ENCODE assay signal across 29 mouse cellular contexts in the genomic region with DNA sequence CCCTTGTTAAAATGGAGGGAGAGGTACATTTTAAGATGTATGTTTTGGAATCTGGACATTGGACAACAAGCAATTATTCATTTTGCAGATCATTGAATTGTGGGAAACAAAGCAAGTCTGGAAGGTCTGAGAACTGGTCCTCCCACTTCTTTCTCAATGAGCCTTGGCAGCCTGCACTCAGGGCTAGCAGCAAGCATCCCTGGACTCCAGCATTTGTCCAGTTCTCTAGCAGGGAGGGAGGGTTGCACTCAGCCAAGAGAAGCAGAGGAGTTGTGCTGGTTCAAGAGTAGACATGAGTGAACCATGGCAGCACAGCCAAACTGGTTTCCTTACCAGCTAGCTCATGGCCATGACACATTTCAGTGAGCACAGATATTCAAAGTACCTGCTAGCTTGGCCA.
A peak's percentile ranks its signal among the peaks of the same experiment; 100 is the strongest.
DNase-seq lines count a peak whose midpoint lies in the region; ATAC-seq lines count a peak whose summit lies in the region.
"Had no signal": no experiment of that assay in that cellular context is flagged by ENCODE, and none has a peak within 500 bp of the region (broad histone marks: within the 10 kb centered on the region; RNA-seq: fewer than 3 reads in every experiment).

No protein-coding gene starts in this region.

- peak overlapping the region; percentile 66 for H3K27ac ChIP-seq in forebrain, embryonic 10.5 days
- no peak overlapping the region for H3K27ac ChIP-seq in forebrain, embryonic 14.5 days (ENCODE audit: low read depth, low read length)
- H3K27ac ChIP-seq in kidney, embryonic 16.5 days (ENCODE audit: low read length), result 0 out of 2 replicates have a peak overlapping the region, but pooled peaks have one; percentile 11
- H3K27ac ChIP-seq: forebrain, embryonic 12.5 days; heart, embryonic 15.5 days; hindbrain, embryonic 10.5 days; hindbrain, embryonic 13.5 days; intestine, embryonic 15.5 days had no signal

- no peak overlapping the region for H3K4me3 ChIP-seq in forebrain, embryonic 10.5 days
- no peak overlapping the region for H3K4me3 ChIP-seq in forebrain, embryonic 14.5 days (ENCODE audit: low read depth, low read length)
- H3K4me3 ChIP-seq in kidney, embryonic 16.5 days (ENCODE audit: low read length), result no peak overlapping the region
- H3K4me3 ChIP-seq: forebrain, embryonic 12.5 days; heart, embryonic 15.5 days; hindbrain, embryonic 10.5 days; hindbrain, embryonic 13.5 days; intestine, embryonic 15.5 days had no signal

- no peak overlapping the region for H3K9ac ChIP-seq in forebrain, embryonic 14.5 days (ENCODE audit: low read length)
- no peak overlapping the region for H3K9ac ChIP-seq in kidney, embryonic 16.5 days (replicated peaks; ENCODE audit: low read length)
- H3K9ac ChIP-seq: forebrain, embryonic 12.5 days; heart, embryonic 15.5 days; hindbrain, embryonic 13.5 days; intestine, embryonic 15.5 days had no signal

- no peak for DNase-seq in forebrain, embryonic 10.5 days (ENCODE audit: extremely low spot score, low spot score)
- no peak for DNase-seq in forebrain, embryonic 14.5 days (ENCODE audit: low spot score)
- DNase-seq in kidney, adult 9 months, result no peak
- peak; percentile 34 for DNase-seq in NIH3T3 (ENCODE audit: low read depth)
- peak; percentile 39 for DNase-seq in fat pad, adult 2 months (ENCODE audit: extremely low read depth, low read depth, low spot score)
- DNase-seq in cerebellum, adult 9-11 months, result no peak
- DNase-seq: adrenal gland, adult 2 months; adrenal gland, postnatal 14 days; cerebellum, adult 11 months; cerebellum, adult 2 months; cerebellum, postnatal 10 days; cerebellum, postnatal 36 days; gastrocnemius, postnatal 10 days; gastrocnemius, postnatal 36 days; heart, adult 11 months; heart, postnatal 10 days; heart, postnatal 36 days; kidney, adult 11 months had no signal

- H3K27me3 ChIP-seq in forebrain, embryonic 10.5 days (ENCODE audit: poor library complexity, severe bottlenecking), result no peaks in the 10 kb centered on the region
- H3K27me3 ChIP-seq in forebrain, embryonic 14.5 days (replicated peaks; ENCODE audit: control insufficient read depth, insufficient read depth, low read length), result no peaks in the 10 kb centered on the region
- no peaks in the 10 kb centered on the region for H3K27me3 ChIP-seq in kidney, embryonic 16.5 days (ENCODE audit: insufficient read depth, low read length)
- H3K27me3 ChIP-seq: forebrain, embryonic 12.5 days; heart, embryonic 15.5 days; hindbrain, embryonic 13.5 days; intestine, embryonic 15.5 days; Patski had no signal

- no peak overlapping the region for H3K4me2 ChIP-seq in forebrain, embryonic 14.5 days (ENCODE audit: low read length)
- H3K4me2 ChIP-seq in kidney, embryonic 16.5 days (replicated peaks; ENCODE audit: low read depth, low read length), result no peak overlapping the region
- H3K4me2 ChIP-seq: forebrain, embryonic 12.5 days; heart, embryonic 11.5 days; heart, embryonic 15.5 days; hindbrain, embryonic 13.5 days; intestine, embryonic 15.5 days had no signal

- H3K4me1 ChIP-seq in forebrain, embryonic 10.5 days, result peaks cover 40% of the 10 kb centered on the region
- H3K4me1 ChIP-seq in forebrain, embryonic 14.5 days (ENCODE audit: control insufficient read depth, insufficient read depth, low read length), result peaks cover 24% of the 10 kb centered on the region
- H3K4me1 ChIP-seq in kidney, embryonic 16.5 days (ENCODE audit: insufficient read depth, low read length), result peaks cover 12% of the 10 kb centered on the region

- no peak for ATAC-seq in forebrain, embryonic 14.5 days
- no peak for ATAC-seq in kidney, embryonic 16.5 days (ENCODE audit: low FRiP score, low TSS enrichment)
- ATAC-seq in frontal cortex, adult (ENCODE audit: low TSS enrichment), result no peak
- ATAC-seq: forebrain, embryonic 16.5 days; hindbrain, embryonic 16.5 days; intestine, embryonic 15.5 days; Patski had no signal

- H3K36me3 ChIP-seq in forebrain, embryonic 10.5 days (replicated peaks), result peaks cover 23% of the 10 kb centered on the region
- H3K36me3 ChIP-seq in forebrain, embryonic 14.5 days (ENCODE audit: control insufficient read depth, insufficient read depth, low read length), result peaks cover 11% of the 10 kb centered on the region; the same call in 1 of the 2 replicates
- H3K36me3 ChIP-seq in kidney, embryonic 16.5 days (ENCODE audit: insufficient read depth, low read length), result peaks cover 3% of the 10 kb centered on the region; the same call in 1 of the 2 replicates
- H3K36me3 ChIP-seq: forebrain, embryonic 12.5 days; hindbrain, embryonic 10.5 days; intestine, embryonic 15.5 days had no signal

- H3K9me3 ChIP-seq in forebrain, embryonic 10.5 days, result no peaks in the 10 kb centered on the region
- H3K9me3 ChIP-seq in forebrain, embryonic 14.5 days (replicated peaks; ENCODE audit: control insufficient read depth, low read length), result no peaks in the 10 kb centered on the region
- H3K9me3 ChIP-seq in kidney, embryonic 16.5 days (ENCODE audit: low read length), result no peaks in the 10 kb centered on the region
- H3K9me3 ChIP-seq: forebrain, embryonic 12.5 days; heart, embryonic 15.5 days; hindbrain, embryonic 10.5 days; hindbrain, embryonic 13.5 days; intestine, embryonic 15.5 days had no signal

Comparison
In these comparisons a context has a peak if more than half of its experiments do, and no peak if none do; other contexts are left out.
1. DNase-seq: peak in NIH3T3 (single experiment) and fat pad, adult 2 months (single experiment); none in forebrain, embryonic 10.5 days (single experiment), forebrain, embryonic 14.5 days (single experiment), kidney, adult 9 months (single experiment) and cerebellum, adult 9-11 months (single experiment).